Mouse (Mus musculus) spleen, embryonic (tissue): ENCODE data around the gene Dhcr24.

Experiments used
- CTCF ChIA-PET: fragments of 350-600 bp; sonication (Branson Sonifier 250); formaldehyde crosslinking; loops from one replicate; lab custom pipeline; 2022; lab: Charles Lee

Gene Dhcr24

GRCm38 (mm10) chr4:106633281-106634085 lies 72.6 kb downstream of the Dhcr24 start:
- CTCF ChIA-PET = no interaction called here

GRCm38 (mm10) chr4:106634086-106634479 lies 73.2 kb downstream of the Dhcr24 start:
- CTCF ChIA-PET = no interaction called here
